Mouse (Mus musculus) cerebellum, adult 11-12 months (tissue): ENCODE measurements at regions not wholly inside any gene's neighbourhood (a gene's known extent, or its start where the extent isn't known, plus 50 kb on each side); places are given as distances from the start of the nearest gene placed in this dataset.

Experiments
- DNase-seq: peaks from one replicate; pipeline ENCODE4 v3.0.0; 2022

DNA sequence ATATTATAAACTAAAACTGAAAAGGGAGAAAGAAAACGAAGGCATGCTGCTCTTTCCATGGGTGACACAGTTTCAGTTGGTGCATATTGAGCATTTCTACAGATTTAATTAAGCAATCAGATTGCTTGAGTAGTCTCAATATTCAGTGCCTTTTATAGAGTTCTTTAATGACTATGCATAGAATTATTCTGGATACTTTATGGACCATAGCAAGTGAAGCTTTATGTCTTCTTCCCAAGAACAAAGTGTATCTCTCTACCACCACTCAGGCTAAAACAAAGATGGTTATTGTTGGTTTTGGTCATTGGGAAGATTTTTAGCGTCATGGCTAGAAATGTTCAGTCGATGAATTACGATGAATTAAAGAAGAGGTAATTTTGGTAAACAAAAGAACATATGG is 311.8 kb upstream of the Ldb2 start:
- no peak for DNase-seq

DNA sequence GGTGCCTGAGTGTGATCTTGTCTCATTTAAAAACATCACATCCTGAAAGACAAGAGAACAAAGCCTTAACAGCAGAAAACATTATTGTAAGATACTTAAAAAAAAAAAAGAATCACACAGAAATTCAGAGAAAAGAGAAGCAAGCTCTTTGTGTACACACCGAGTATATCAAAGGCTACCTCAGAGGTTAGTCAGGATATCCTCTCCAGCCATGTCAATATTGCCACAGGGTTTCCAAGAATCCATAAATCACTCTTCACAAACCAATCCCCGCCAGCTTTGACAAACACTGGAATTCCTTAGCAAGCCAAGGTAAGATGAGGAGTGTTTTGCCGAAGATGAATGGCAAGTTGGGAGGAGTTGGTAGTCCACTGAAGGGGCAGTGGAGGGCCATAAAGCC is 311.3 kb upstream of the Ldb2 start:
- DNase-seq, result no peak

DNA sequence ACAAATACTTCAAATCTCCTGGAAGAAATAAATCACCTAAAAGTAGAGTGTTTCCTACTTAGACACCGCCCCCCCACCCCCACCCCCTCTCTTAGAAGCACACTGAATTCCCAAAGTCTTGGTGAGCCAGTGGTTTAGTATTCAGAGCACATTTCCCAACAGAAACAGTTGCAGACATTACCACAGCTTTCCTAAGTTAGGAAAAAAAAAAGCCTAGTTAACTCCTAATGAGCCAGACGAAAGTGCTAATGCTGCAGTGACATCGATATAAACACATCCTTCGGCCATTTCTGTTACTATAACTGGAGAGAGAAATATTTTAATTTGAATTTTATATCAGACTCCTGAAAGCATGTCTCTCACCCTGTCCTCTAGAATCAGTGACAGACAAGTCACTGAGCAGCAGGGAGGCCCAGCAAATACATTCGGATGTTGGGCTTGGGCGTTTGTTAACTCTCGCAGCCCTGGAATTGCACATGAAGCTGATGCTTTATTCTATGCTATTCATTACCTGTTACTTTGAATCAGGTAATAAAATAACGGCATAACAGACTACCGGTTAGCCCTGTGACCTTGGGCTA is 305.8 kb upstream of the Ldb2 start:
- DNase-seq, result no peak

DNA sequence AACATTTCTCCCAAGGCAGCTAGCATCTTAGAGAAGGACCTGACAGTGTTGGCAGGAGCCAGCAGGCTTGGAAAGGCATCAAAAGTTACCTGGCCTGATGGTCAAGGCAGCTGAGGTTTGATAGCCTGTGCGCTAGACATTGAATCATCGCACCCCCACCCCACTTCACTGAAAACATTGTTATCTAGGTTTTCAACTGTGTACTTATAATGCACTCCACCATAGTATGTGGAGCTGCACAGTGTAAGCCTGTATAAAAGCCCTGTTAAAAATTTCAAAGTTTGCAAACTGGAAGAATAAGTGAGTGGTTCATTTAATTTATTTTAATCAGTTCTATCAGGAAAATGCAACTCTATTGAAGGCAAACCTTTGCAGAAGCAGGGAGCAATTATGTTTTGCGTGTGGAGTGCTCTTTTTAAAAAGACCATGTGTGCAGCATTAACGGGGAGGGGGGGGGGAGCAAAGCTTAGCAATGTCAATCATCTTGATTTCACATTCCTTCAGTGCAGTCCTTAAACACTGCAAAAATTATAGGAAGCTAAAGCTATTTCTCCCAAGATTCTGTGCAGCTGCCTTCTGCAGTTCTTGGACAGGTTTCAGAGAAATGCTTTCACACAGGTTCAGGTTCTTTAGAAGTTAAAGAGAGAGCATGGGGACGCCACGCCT is 304.4 kb upstream of the Ldb2 start:
- DNase-seq, result no peak

DNA sequence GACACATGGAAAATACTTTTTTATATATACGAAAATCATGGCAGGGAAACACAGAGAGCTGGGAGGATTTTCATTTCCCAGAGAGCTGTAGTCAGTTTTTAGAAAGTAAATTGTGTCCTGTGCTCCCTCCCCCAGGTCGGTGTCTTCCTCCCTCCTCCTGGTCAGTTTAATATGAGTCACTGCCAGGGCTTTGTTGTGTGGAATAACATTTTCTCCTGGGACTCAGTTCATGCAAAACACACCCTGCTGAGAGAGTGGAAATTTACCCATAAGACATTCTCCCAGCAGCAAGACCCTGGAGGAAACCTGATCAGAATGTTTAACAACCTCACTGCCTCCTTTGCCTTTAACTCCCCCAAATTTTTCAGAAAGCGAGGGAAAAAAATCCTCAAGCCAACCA is 303.2 kb upstream of the Ldb2 start:
- no peak for DNase-seq

DNA sequence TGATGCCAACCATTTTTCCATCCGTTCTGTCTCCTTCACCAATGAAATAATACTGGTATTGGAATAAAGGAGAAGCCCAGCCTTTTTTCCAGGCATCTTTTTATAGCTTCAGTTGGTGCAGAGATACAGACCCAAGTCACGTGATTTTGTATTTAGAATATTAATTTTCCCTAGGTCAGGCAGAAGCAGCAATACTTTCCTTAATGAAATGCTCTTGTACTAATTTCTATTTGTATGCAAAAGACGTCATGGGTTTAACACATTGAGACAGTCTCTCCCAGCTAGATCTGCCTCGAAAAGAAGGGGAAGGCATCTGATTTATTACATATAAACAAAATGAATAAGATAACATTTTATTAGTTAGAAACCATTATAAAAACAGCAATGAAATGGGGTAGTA is 302.3 kb upstream of the Ldb2 start:
- no peak for DNase-seq

DNA sequence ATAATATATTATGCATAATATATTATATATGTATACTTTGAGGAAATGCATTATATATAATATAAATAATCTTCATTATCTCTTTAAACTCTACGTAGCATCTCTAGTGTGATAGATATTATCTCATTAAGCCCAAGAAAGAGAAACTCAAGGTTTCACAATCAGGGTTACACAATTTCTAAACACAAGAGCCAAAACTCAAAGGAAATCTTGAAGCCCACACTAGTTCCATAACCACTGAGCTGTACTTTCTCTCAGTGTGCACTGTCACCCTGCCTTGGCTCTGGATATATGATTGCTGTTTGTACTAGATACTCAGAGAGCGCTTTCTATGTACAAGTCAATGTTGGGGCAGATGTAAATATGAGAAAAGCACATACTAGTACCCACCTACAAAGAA is 299.6 kb upstream of the Ldb2 start:
- no peak for DNase-seq

DNA sequence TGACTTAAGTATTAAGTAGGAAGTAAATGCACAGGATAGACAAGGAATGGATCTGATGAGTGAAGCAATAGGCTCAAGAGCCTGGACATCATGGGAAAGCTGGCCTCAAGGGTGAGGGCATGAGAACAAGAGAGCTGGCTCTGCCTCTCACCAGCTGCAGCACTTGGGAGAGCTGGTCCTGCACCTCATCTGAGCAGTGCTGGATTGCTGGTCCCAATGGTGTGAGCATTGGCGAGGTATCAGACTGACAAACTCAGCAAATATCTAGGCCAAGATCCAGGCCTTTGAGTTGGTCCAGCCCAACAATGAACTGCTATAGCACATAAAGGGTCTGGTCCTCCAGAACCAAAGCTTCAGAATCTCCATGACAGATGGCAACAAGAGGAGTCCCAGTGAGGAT is 298.5 kb upstream of the Ldb2 start:
- DNase-seq, result no peak

DNA sequence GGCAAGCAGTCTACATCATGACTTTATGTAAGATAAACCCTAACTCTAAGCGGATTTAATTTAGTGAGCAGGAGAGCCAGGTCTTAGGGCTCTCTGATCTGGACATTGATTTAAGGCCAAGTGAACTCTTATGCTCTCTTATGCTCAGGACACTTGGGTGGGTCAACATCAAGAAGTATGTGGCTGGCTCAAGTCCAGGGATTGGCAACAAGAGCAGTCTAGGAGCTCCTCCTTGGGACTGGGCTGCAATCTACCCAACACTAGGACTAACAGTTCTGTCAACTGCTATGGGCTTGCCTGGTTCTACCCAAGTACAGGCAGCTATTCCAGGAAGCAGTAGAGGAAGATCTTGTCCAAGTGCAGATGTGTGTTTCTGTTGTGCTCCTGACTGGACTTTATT is 285.3 kb upstream of the Ldb2 start:
- no peak for DNase-seq

DNA sequence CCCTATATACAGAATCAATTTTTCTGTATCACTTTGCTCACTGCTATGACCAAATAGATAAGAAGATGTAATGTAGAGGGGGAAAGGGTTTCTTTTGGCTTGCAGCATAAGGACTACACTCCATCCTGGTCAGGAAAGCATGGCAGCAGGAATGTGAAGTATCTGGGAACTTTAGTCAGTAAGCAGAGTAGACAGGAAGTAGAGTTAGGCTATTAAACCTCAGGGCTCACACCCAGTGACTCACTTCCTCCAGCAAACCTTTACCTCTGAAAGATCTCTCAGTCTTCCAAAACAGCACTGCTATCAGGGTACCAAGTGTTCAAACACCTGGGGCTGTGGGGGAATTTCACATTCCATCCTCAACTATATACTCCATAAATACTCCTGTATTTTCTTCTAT is 283.1 kb upstream of the Ldb2 start:
- DNase-seq, result no peak

DNA sequence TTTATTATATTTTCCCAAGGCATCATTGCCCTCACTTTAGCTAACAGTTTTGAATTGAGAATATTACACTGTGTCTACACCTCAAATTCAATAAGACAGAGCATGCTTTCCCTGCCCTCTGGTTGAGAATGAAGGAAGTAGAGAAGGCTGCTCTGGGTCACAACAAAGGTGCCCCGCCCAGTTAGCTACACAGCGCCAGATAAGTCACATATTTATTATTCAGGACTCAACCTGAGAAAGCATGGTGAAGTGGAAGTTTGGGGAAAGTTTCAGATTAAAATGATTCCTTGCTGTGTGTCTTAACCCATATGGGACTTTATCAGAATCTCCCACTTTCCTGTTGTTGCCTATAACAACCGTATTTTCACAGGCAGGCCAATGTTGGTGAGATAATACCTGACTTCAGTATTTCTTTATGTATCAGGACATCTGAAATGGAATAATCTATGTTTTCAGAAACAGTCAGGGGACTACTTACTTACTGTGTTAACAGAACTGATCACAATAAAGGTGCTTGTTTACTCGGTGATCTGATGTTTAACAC is 276.9 kb upstream of the Ldb2 start:
- DNase-seq, result no peak

DNA sequence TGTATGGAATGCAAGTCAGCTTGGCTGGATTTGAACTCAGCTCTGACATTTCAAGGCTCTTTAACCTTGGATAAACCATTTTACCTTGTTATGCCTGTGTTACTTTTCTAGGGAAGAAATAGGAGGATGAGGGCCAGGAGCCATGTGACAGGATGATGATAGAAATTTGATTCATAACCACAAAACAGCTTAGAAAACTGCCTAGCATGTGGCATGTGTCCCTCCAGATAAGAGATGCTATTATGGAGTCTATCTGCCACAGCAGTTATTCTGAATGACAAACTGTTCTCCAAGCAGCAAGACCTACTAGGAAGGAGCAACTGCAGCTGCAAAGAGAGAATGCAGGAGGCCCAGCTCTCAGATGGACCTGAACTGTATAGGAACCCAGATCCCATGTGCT is 275.7 kb upstream of the Ldb2 start:
- no peak for DNase-seq

DNA sequence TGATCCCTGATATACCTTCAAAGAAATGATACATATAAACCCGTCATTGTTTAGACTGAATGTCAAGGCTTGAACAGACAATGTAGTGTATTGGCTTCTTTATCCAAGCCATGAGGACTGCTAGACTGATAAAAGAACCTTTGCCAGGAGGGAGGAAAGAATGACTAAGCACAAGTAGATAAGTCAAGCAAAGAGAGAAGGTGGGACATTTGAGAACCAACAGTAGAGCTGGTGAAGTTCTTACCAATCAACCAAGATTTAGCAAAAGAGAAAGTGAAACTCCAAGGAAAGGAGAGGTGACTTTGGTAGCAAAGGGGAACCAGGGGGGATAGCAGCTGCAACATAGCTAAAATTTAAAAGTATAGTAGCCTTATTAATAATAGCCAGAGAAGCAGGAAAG is 273.0 kb upstream of the Ldb2 start:
- DNase-seq, result no peak

DNA sequence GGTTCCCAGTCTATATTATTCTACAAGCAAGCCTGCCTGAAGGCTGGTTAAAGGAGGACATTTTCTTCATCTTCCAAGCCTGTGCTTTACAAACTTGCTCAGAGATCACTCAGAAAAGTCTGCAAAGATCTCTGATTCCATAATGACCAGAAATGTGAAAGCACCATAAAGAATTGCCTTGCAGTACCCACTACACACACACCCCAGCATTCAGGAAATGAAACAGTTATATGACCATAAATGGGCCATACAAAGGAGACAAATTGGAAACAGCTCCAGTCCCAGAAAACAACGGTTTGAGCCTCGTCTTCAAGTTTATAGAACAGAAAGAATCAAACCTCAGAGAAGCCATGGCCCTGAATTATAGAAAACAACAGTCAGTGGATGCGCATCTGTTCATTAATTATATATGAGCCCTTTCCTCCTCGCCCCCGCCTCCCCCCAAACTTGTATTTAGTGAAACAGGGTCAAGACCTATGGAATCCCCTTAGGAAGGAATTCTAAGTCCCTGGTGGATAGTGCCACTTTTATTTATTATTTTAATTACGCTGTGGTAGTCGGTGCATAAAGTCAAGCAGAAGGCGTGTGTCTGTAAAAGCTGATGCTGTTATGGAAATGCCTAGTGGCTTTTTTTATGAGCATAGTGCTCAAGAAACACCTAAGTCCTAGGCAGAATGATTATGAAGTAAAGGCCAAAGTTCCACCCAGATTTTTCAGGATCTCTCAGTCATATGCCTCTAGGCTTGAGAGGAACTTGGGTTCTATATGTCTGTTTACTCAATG is 266.6 kb upstream of the Ldb2 start:
- DNase-seq, result no peak

DNA sequence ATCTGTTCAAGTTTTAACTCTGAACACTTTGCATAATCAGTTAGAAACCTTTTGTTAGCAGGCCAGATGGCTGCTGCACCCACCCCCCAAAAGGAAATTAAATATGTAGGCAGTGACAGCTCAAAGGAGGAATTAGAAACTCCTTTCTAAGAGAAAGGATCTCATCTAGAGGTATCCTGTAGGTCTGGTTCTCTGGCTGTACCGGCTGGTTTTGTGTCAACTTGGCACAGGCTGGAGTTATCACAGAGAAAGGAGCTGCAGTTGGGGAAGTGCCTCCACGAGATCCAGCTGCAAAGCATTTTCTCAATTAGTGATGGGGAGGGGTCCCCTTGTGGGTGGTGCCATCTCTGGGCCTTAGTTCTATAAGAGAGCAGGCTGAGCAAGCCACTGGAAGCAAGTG is 263.1 kb upstream of the Ldb2 start:
- no peak for DNase-seq

DNA sequence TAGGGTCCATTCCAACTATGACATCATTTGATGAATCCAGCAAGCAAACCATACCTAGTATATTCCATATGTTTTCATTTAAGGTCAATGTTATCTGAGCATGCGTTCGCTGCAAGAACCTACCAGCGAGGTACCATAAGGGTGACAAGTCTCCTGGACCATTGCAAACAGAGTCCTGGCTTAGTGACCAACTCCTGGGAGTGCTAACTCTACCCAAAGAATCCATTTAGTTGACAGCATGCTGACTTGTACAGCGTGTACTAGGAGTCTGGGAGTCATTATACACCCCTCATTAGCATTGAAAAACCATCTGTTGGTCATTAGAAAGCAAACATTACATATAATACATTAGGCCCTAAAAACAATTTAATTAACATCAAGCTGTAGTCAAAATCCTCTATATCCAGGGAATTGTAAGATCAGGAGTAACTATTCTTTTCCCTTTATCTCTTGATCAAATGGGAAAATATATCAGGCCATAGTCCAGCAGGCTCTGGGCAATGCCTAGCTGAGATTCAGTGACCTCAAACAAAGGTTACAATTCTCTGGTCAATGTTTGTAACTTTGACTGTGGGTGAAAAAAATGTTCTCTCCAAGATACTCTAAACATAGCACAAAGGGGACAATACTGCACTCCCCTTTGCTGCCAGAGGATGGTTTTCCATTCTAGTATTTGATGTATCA is 255.9 kb upstream of the Ldb2 start:
- no peak for DNase-seq

DNA sequence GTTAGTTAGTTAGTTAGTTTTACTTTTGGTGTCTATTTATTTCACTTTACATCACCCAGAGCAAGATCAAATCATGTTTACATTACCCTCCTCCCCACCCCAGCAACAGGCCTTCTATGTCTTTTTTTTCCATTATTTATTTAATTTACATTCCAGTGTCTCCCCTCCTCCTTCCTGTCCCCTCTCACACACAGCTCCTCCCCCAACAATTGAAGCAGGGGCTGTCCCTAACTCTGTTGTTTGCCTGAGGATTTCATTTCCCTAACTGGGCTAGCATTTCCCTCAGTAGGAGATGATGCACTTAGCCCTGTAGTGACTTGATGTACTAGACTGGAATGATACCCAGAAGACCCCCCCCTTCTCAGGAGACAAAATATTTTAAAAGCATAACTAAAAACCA is 249.9 kb upstream of the Ldb2 start:
- DNase-seq, result no peak

DNA sequence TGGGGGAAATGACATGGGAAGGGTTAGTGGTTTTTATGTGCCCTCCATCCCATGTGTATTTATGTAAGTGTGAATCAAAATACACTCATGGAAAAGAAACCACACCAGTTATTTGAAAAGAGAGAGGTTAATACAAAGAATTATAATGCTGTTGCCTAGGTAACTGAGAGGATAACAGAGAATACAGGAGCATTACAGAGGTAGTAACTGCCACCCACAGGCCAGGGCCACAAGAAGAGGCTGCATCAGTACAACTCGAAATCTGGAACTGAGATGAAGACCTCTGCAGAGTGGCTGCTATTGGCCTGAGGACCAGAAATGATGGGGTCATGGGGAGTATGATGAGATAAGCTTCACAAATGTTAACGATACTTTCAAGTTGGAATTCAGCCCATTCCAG is 243.4 kb upstream of the Ldb2 start:
- DNase-seq, result no peak

DNA sequence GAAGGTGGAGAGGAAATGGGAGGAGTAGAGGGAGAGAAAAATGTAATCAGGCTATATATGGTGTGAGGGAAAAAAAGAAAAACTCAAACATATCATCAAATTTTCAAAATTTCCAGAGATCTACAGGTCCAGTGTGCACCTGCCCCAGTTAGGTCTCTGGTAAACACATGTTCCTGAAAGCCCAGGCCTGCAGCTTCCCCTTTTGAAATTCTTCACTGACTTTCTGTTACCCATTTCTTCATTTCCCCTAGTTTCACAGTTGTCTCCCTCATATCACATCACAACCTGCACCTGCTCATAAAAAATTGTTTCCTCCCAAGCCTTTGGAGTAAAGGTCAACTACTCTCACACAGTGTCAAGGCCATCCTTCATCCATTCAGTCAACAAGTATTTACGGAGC is 236.9 kb upstream of the Ldb2 start:
- DNase-seq, result no peak

DNA sequence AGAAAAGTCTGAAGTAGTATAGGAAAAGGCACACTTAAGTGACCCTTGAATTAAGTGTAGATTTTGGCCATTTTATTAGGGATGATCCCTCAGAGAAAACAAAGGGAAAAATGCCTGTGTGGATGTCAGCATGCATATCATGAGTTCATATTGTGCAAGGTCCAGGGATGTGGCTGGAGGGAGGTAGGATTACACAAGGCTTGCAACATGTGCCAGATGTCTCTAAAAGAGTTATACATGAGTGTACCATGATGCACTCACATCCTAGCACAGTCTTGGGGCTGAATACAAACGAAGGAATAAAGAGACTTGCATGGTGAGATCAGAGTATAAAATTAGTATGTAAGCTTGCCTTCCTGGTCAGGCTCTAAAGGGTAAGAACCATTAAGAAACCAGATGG is 233.7 kb upstream of the Ldb2 start:
- DNase-seq, result no peak

DNA sequence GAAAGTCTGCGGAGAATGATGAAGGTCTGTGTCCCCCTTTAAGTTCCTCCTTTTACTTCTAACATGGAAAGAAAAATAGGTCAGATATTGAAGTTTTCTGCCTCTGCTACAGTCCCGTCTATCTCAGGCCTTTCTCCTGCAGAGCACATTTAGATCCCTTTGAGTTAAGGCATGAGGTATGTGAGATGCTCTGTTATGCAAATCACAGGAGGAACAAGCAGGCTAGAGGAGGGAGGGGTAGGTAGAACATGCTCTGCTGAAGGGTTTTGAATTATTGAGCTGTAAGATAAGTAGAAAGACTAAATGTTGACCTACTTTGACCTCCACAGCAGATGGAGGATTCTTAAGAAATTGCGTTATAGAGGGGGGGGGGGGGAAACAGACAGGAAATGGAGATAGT is 228.4 kb upstream of the Ldb2 start:
- DNase-seq, result no peak

DNA sequence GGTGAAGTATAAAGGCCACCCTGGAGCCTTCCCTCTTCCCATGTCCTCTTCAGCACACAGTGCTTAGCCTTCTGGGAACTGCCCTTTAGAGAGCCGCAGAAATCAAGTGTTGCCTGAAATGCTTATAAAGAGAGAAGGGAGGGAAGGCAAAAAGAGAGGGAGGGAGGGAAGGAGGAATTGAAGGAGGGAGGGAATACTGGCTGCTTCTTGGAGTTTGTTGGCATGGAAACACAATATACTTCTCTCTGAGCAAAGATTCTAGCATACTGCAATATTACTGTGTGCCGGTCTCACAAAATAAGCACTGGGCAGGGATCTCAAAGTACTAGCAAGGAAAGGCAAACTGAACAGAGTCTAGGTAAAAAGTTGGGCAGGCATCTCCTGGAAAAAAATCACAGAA is 225.9 kb upstream of the Ldb2 start:
- DNase-seq, result no peak

DNA sequence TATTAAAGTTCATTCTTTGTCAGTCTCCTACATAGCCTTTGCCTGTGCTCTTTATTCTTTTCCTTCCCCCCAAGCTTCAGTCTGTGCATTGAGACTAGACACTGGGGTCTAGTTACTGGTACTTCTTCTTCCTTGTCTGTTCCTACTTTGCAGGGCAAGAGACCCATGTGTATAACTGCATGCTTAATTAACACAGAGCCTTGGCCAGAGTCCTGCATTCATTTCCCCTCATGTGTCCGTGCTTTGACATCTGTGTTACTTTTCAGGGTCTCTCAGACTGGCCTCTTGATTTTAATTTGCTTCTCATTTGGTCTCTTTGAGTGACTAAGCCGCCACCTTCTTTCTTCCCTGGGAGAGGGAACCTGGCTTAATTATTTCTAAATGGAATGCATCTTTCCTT is 208.4 kb upstream of the Ldb2 start:
- no peak for DNase-seq

DNA sequence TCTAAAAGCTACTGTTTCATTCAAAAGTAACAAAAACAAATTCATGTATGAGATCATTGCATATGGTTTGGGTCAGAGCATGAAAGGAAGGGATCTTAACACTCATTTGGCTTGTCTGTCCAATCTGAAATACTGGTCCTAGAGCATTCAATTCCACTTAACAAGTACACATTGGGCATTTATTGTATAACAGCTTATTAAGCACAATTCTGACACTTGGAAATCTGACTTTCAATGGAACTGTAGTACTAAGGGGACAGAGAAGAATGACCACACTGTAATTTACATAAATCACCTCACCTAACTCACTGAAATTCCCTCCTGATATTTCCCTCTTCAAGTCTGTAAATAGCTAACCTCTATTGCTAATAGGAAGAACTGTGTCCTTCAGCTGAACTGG is 201.5 kb upstream of the Ldb2 start:
- no peak for DNase-seq
